Mouse (Mus musculus) heart, adult 2 months (tissue): ENCODE results near the gene Slco3a1.

ENCODE experiments used
- CTCF ChIP-seq: fragments of 200-600 bp; IDR thresholded peaks from 2 replicates; pipeline ENCODE4 v1.8.1; 2022; ENCODE audit warnings: antibody characterized with exemption, mild to moderate bottlenecking, moderate library complexity
- EP300 ChIP-seq: fragments of 200-500 bp; IDR thresholded peaks from 2 replicates; pipeline ENCODE4 v1.6.1; 2011; ENCODE audit warnings: low read depth, low read length, control low read depth; ENCODE audit not compliant: insufficient read depth
- POLR2A ChIP-seq: fragments of 200-500 bp; IDR thresholded peaks from 2 replicates; pipeline ENCODE4 v1.6.1; 2011; ENCODE audit warnings: mild to moderate bottlenecking, low read depth, low read length, control low read depth; ENCODE audit not compliant: insufficient read depth

GRCm38 (mm10) chr7:74279356-74279755, 275.2 kb downstream of the Slco3a1 start:
- TF ChIP-seq CTCF = no peak
- TF ChIP-seq POLR2A = no peak
- TF ChIP-seq EP300 = no peak
